Mouse (Mus musculus) CD8-positive naive resting alpha-beta T cell, adult 2 months (primary cell): ENCODE results near the gene Plekha4.
"Not testable (repeated sequence)": the region's sequence is repeated elsewhere in the genome, so short reads cannot be mapped to it uniquely, and the experiment has no call there.

Source experiments
- DNase-seq, 2 experiments: peaks; one replicate each; pipeline ENCODE4 v3.0.0; 2022; ENCODE audit warnings: low read depth in 2 of 2, low spot score in 2 of 2

Plekha4 gene

GRCm38 (mm10) chr7:45525809-45526473, at the start of gene Plekha4, which contains the start of gene Ppp1r15a:
Plekha4 (plus strand) TSS chr7:45526330.
Ppp1r15a (minus strand) TSS chr7:45526268.
- peak; percentile 99 for DNase-seq

- no peak for DNase-seq
Observed at GRCm38 (mm10) chr7:45476453-45476852, 49.7 kb upstream of the Plekha4 start.

DNA sequence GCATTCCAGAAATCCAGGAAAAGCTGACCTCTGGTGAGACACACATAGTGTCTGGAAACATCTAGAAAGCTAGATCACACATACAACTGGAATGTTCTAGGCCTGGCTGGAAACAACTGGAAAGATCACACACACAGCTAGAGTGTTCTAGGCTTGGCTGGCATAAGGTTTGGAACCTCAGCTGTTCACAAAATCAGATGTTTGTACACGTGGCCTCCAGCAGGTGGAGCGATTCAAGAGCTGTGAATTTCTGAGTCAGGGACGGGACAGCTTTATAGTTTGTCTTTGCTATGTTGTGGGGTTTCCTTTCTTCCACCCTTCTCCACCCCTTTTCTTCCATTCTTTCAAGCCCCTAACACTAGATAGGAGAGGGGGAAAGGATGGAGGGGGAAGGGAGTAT, 49.1 kb upstream of the Plekha4 start:
- DNase-seq: peak; percentile 42 to 64

GRCm38 (mm10) chr7:45478774-45479173, 47.4 kb upstream of the Plekha4 start:
- DNase-seq: no peak

- DNase-seq: not testable (repeated sequence)
Observed at GRCm38 (mm10) chr7:45480310-45480709, 45.8 kb upstream of the Plekha4 start.

GRCm38 (mm10) chr7:45481374-45481927, 44.7 kb upstream of the Plekha4 start, which contains the start of gene Tulp2:
Tulp2 (plus strand) TSS chr7:45481877.
- peak in 1 of 2 experiments; percentile 49 for DNase-seq

DNA sequence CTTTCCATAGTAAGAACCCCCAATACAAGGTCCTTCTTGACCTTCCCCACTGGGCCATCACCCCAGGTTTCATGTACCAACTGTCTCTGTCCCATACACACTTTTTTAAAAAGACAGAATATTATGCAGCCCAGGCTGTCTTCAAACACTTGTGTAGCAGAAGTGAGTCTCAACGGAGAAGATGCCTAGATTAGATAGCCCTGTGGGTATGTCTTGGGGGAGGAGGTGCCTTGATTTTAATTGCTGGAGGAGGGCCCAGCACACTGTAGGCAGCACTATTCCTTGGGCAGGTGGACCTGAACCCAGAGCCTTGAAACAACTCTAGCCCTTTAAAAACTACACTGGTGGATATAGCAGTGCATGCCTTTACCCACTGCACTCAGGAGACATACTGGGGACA, 44.0 kb upstream of the Plekha4 start:
- DNase-seq: no peak

DNA sequence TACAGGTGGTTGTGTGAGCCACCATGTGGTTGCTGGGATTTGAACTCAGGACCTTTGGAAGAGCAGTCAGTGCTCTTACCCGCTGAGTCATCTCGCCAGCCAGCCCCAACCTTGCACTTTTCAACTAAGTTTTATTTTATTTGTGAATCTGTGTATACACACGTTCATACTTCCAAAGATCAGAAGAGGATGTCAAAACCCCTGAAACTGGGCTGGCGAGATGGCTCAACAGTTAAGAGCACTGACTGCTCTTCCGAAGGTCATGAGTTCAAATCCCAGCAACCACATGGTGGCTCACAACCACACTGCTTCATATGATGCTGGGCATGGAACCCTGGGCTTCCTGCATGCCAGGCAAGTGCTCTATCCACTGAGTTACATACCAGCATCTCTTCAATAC, 41.1 kb upstream of the Plekha4 start:
- DNase-seq: not testable (repeated sequence)

DNA sequence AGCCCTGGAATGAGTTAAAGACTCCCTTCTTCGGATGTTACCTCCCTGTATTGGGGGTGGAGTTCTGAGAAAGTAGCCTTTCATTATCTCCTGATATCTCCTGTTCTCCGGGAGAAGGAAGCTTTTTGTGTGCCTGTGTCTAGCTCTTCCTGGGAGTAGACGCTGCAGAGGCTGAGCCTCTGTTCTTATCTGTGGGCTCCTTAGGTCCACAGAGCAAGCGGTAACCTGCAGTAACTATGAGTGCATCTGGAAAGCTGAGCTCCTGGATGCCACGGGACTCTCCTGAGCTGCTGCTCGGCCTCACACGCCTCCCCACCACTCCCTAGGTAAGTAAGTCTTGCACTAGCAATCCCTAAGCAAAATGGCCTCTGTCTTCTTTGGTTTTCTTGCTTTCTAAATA, 40.0 kb upstream of the Plekha4 start:
- no peak for DNase-seq

DNA sequence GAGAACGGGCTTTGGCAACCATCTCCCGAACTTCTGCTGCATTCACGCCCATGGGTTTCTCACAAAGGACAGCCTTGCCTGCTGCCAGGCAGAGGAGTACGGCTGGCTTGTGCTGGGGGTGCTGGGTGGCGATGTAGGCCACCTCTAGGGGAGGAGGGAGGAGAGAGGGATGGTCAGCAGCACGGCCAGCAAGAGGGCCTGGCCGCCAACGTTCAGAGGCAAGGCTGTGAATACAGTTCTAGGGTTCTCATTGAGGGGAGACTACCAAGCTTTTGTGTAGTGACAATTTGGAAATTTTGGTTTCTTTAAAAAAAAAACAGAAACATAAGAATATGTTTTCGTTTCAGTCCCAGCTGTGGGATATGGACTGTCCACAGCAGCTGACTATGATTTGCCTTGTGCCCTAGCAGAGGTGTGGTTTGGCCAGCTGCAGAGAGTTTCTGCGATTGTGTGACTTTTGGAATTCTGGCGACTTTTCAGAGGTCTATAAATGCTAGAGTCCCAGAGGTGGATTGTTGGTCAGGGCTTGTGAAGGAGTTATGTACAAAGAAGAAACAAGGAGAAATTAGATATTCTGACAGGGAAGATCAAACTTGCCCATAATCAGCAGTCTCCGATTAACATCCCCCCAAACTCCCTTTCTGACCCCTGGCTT, 39.2 kb upstream of the Plekha4 start, which contains the start of gene Gm45808:
TSS of gene Gm45808 (minus strand) at position 51 of the 655 bp plus-strand sequence.
- DNase-seq: no peak

DNA sequence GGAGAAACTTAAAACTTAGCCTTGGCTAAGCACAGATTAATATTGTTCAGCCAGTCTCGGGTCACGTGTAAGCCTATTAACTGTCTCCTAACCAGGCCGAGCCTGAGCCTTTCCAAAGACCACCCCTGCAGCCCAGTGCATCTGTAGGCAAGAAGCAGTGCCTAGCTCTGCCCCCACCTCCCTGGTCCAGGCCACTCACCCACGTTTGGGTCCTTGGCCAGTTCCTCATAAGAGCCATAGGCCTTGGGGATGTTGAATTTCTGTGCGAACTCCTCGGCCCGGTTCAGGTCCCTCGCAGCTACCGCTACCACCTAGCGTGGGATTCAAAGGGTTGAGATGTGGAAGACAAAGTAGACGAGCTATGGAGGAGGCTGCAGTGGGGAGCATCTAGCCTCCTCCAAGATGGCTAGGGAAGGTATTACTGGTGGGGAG, 38.3 kb upstream of the Plekha4 start:
- no peak for DNase-seq

DNA sequence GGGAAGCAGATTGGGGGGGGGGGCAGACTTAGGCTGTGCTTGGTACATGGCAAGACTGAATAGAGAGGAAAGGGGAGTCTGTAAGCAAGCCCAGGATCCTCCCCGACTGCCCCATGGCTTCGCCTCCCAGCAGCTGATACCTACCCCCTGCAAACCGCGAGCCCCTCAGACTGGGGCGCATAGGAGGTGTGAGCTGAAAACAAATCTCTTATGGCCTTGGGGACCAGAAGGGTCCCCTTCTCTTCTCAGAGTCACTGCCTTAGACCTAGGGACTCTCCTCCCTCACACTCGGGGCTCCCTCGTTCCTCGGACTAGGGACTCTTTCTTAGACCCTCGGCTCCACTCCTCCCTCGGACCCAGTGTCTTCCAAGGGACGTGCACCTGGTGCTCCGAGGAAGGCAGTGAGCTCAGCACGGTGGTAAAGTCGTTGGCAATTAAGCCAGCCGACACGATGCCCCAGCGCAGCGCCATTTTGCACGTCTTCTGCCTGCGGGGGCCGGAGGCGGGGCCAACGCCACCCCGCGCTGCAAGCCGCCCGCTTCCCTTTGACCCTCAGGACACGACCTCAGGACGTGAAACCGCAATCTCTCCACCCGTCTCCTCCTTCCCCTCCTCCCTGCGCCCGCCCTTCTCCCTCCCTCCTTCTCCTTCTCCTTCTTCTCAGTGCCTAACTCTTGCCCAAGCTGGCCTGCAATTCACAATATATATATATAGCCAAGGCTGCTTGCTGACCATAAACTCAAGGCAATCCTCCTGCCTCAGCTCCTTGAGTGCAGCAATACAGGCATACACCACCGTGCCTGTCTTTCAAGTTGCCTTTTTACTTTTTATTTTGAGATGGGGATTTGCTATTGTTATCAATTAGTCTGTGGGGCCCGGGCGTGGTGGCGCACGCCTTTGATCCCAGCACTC, 37.6 kb upstream of the Plekha4 start, which contains the start of gene Dhdh:
TSS of gene Dhdh (minus strand) at position 513 of the 912 bp plus-strand sequence.
- no peak for DNase-seq

- no peak for DNase-seq
Observed at GRCm38 (mm10) chr7:45489578-45489977, 36.6 kb upstream of the Plekha4 start.

DNA sequence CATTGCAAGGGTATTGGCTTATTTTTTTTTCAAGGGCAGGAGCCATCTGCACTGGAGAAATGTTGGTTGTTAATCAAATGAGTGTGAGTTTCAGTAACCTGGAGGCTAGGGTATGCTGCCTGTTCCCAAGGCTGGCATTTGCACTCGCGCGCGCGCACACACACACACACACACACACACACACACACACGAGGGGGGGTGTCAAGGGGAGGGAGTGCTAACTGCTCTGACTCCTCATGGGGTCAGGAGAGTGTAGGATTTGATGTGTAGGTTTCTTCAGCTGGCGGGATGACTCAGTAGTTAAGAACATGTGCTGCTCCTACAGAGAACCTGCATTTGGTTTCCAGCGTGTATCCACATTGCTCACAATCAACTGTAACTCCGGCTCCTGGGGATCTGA, 35.3 kb upstream of the Plekha4 start:
- DNase-seq: no peak

- no peak for DNase-seq
Observed at GRCm38 (mm10) chr7:45491264-45491663, 34.9 kb upstream of the Plekha4 start.

DNA sequence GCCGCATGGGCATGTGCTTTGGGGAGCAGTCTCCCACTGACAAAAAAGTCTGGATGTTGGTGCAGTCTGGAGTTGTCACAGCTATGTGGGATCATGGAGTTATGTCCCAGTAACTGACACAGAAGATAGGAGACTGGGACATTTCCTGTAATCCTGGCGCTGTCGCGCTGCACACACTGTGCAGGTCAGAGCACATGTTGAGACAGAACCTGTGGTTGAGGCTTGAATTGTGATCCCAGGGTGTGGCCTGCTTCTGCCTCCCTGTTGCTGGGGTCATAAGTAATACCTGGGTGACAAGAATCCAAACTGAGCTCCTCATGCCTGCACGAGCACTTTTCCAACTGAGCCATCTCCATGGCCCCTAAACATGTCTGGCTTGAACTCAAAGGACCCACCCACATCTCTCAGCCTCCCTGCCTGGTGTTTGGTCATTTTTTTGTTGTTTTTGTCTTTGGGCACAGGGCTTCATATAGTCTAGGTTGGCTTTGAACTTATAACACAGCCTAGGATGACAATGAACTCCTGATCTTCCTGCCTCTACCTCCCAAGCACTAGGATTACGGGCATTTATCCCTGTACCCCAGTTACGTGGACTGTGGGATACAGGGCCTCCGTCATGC, 33.8 kb upstream of the Plekha4 start:
- DNase-seq: no peak

GRCm38 (mm10) chr7:45492951-45493350, 33.2 kb upstream of the Plekha4 start:
- DNase-seq: no peak

DNA sequence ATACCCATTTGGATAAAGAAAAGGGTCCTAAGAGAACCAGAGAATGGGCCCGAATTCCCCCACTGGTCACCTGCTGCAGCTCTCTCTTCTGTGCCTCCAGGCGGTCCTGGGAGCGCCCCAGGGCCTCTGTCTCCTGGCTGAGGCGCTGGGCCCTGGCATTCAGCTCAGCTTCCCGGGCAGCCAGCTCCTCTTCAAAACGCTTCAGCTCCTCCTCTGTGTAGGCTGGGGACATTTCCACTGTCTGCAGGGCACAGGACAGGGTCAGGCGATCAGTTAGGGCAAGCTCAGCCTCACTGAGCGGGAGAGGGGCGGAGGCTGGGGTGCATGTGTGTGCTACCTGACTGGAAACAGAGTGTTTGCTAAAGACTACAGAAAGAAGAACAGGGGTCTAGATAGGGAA, 31.6 kb upstream of the Plekha4 start:
- DNase-seq: no peak

GRCm38 (mm10) chr7:45498427-45498826, 27.7 kb upstream of the Plekha4 start:
- DNase-seq: no peak

- no peak for DNase-seq
Observed at GRCm38 (mm10) chr7:45507583-45507982, 18.5 kb upstream of the Plekha4 start.

- no peak for DNase-seq
Observed at GRCm38 (mm10) chr7:45508561-45508960, 17.6 kb upstream of the Plekha4 start.
